Mouse (Mus musculus) MEL (cell line): ENCODE measurements at regions not wholly inside any gene's neighbourhood (a gene's known extent, or its start where the extent isn't known, plus 50 kb on each side); places are given as distances from the start of the nearest gene placed in this dataset.

Experiments
- DNase-seq: peaks from one replicate; pipeline ENCODE4 v3.0.0; 2011; ENCODE audit warnings: low read depth, low spot score
- H3K27ac ChIP-seq: 2 replicates; pipeline ENCODE4 v1.5.1; 2012; ENCODE audit warnings: low read depth, mild to moderate bottlenecking, control low read depth, low read length, moderate library complexity; ENCODE audit not compliant: control insufficient read depth
- H3K27me3 ChIP-seq, 2 experiments: fragments of 150-350 bp in 1 of 2; sonication (generic) in 1 of 2; 2 replicates each; pipeline ENCODE4 v1.6.1; 2012; ENCODE audit warnings: low read length in 2 of 2, mild to moderate bottlenecking in 2 of 2, improper control_type of control experiment in 1 of 2, moderate library complexity in 1 of 2; ENCODE audit not compliant: insufficient read depth in 2 of 2, control insufficient read depth in 1 of 2
- H3K36me3 ChIP-seq, 2 experiments: 2 replicates each; pipeline ENCODE4 v1.6.1; 2012 to 2014; ENCODE audit warnings: low read length in 2 of 2, improper control_type of control experiment in 1 of 2, inconsistent platforms in 1 of 2, mild to moderate bottlenecking in 1 of 2; ENCODE audit not compliant: insufficient read depth in 2 of 2, control insufficient read depth in 1 of 2
- H3K4me1 ChIP-seq, 2 experiments: fragments of 150-350 bp in 1 of 2; sonication (generic) in 1 of 2; 2 replicates each; pipeline ENCODE4 v1.6.1; 2012; ENCODE audit warnings: low read length in 2 of 2, improper control_type of control experiment in 1 of 2, mild to moderate bottlenecking in 1 of 2; ENCODE audit not compliant: insufficient read depth in 2 of 2, control insufficient read depth in 1 of 2
- H3K4me3 ChIP-seq, 2 experiments: fragments of 150-350 bp in 1 of 2; sonication (generic) in 1 of 2; 2 replicates each; pipeline ENCODE4 v1.5.1; 2012; ENCODE audit warnings: low read depth in 2 of 2, low read length in 2 of 2, mild to moderate bottlenecking in 2 of 2, moderate library complexity in 2 of 2, control low read depth in 1 of 2, improper control_type of control experiment in 1 of 2; ENCODE audit not compliant: control insufficient read depth in 1 of 2, insufficient read depth in 1 of 2
- H3K79me2 ChIP-seq: 2 replicates; pipeline ENCODE4 v1.6.1; 2012; ENCODE audit warnings: mild to moderate bottlenecking, low read length, moderate library complexity; ENCODE audit not compliant: control insufficient read depth, poor library complexity, insufficient read depth
- H3K9ac ChIP-seq: 2 replicates; pipeline ENCODE4 v1.6.1; 2012; ENCODE audit warnings: low read depth, mild to moderate bottlenecking, control low read depth, low read length, moderate library complexity; ENCODE audit not compliant: control insufficient read depth, poor library complexity, severe bottlenecking
- H3K9me3 ChIP-seq: fragments of 150-350 bp; sonication (generic); replicated peaks from 2 replicates; pipeline ENCODE4 v1.6.1; 2012; ENCODE audit warnings: mild to moderate bottlenecking, low read length, improper control_type of control experiment, moderate library complexity; ENCODE audit not compliant: insufficient read depth
- BHLHE40 ChIP-seq: IDR thresholded peaks from 2 replicates; pipeline ENCODE4 v1.6.1; 2012; ENCODE audit warnings: low read depth, mild to moderate bottlenecking, inconsistent platforms, low read length, improper control_type of control experiment, borderline replicate concordance
- CHD2 ChIP-seq: IDR thresholded peaks from 2 replicates; pipeline ENCODE4 v1.6.1; 2011; ENCODE audit warnings: low read length, improper control_type of control experiment
- CTCF ChIP-seq, 3 experiments: IDR thresholded peaks in 2 of 3; conservative IDR thresholded peaks in 1 of 3; 2 replicates each; pipeline ENCODE4 v1.5.1; 2011 to 2012; ENCODE audit warnings: low read length in 3 of 3, low read depth in 2 of 3, mild to moderate bottlenecking in 2 of 3, improper control_type of control experiment in 1 of 3, inconsistent platforms in 1 of 3, mixed read lengths in 1 of 3, moderate library complexity in 1 of 3; ENCODE audit not compliant: control insufficient read depth in 1 of 3, insufficient read depth in 1 of 3, poor library complexity in 1 of 3, severe bottlenecking in 1 of 3
- E2F4 ChIP-seq: IDR thresholded peaks from 2 replicates; pipeline ENCODE4 v1.6.1; 2011; ENCODE audit warnings: low read depth, low read length, improper control_type of control experiment, borderline replicate concordance
- ETS1 ChIP-seq: IDR thresholded peaks from 2 replicates; pipeline ENCODE4 v1.6.1; 2012; ENCODE audit warnings: low read depth, mild to moderate bottlenecking, inconsistent platforms, low read length, improper control_type of control experiment, moderate library complexity
- JUND ChIP-seq: IDR thresholded peaks from 2 replicates; pipeline ENCODE4 v1.6.1; 2011; ENCODE audit warnings: low read depth, mild to moderate bottlenecking, improper control_type of control experiment, low read length
- KAT2A ChIP-seq: conservative IDR thresholded peaks from 2 replicates; pipeline ENCODE4 v1.6.1; 2012; ENCODE audit warnings: low read depth, low read length, improper control_type of control experiment, inconsistent platforms
- MAFK ChIP-seq: IDR thresholded peaks from 2 replicates; pipeline ENCODE4 v1.6.1; 2011; ENCODE audit warnings: low read depth, mild to moderate bottlenecking, low read length, improper control_type of control experiment, borderline replicate concordance
- MAZ ChIP-seq: IDR thresholded peaks from 2 replicates; pipeline ENCODE4 v1.6.1; 2012; ENCODE audit warnings: low read depth, mild to moderate bottlenecking, inconsistent platforms, low read length, improper control_type of control experiment
- NRF1 ChIP-seq: IDR thresholded peaks from 2 replicates; pipeline ENCODE4 v1.6.1; 2014; ENCODE audit warnings: low read depth, mild to moderate bottlenecking, inconsistent platforms, low read length, improper control_type of control experiment, moderate library complexity; ENCODE audit not compliant: poor library complexity, insufficient read depth, severe bottlenecking
- POLR2AphosphoS2 ChIP-seq: IDR thresholded peaks from 2 replicates; pipeline ENCODE4 v1.6.1; 2011; ENCODE audit warnings: low read length, improper control_type of control experiment
- POLR2AphosphoS5 ChIP-seq: IDR thresholded peaks from 2 replicates; pipeline ENCODE4 v1.6.1; 2012; ENCODE audit warnings: low read depth, borderline replicate concordance, mild to moderate bottlenecking, inconsistent platforms, low read length, moderate library complexity, mixed read lengths
- TAL1 ChIP-seq: IDR thresholded peaks from 2 replicates; pipeline ENCODE4 v1.6.1; 2012; ENCODE audit warnings: mild to moderate bottlenecking, inconsistent platforms, low read length, moderate library complexity, mixed read lengths
- TCF12 ChIP-seq: IDR thresholded peaks from 2 replicates; pipeline ENCODE4 v1.6.1; 2014; ENCODE audit warnings: low read depth, mild to moderate bottlenecking, inconsistent platforms, low read length, improper control_type of control experiment, moderate library complexity
- UBTF ChIP-seq: IDR thresholded peaks from 2 replicates; pipeline ENCODE4 v1.6.1; 2012; ENCODE audit warnings: low read depth, mild to moderate bottlenecking, inconsistent platforms, low read length, improper control_type of control experiment, moderate library complexity, borderline replicate concordance; ENCODE audit not compliant: insufficient read depth
- USF2 ChIP-seq, 2 experiments: IDR thresholded peaks; 2 replicates each; pipeline ENCODE4 v1.6.1; 2011 to 2012; ENCODE audit warnings: improper control_type of control experiment in 2 of 2, low read length in 2 of 2, borderline replicate concordance in 1 of 2, inconsistent platforms in 1 of 2, low read depth in 1 of 2, mild to moderate bottlenecking in 1 of 2; ENCODE audit not compliant: insufficient read depth in 1 of 2
- ZC3H11A ChIP-seq: IDR thresholded peaks from 2 replicates; pipeline ENCODE4 v1.6.1; 2012; ENCODE audit warnings: low read depth, mild to moderate bottlenecking, inconsistent platforms, low read length, improper control_type of control experiment
- ZNF384 ChIP-seq: IDR thresholded peaks from 2 replicates; pipeline ENCODE4 v1.6.1; 2012; ENCODE audit warnings: low read depth, mild to moderate bottlenecking, inconsistent platforms, low read length, improper control_type of control experiment

DNA sequence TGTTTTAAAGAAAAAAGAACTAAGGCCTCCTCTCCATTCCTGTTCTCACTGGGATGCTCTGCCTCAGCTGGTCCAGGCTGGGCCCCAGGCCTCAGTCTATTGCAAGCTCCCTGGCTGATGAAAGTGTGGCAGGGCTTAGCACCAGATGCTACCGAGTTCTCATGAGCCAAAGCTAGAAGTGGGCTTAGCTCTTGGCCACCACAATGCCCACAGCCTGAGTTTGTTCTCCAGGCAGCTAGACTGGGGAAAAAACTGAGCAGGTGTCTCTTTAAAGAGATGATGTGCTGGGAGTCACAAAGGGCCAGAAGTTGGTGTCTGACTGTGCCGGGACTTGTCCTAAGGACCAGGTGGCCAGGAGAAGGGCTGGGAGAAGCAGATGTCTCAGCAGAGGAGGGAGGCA, 101.9 kb upstream of the Lhx1 start:
- Histone ChIP-seq H3K4me3 (no peak overlapping the region), H3K79me2 (no peaks in the 10 kb centered on the region), H3K27ac (no peak overlapping the region), H3K27me3 (peaks cover 8 to 15% of the 10 kb centered on the region in 2 experiments), H3K9ac (no peak overlapping the region), H3K36me3 (no peaks in the 10 kb centered on the region), H3K9me3 (no peaks in the 10 kb centered on the region), H3K4me1 (no peaks in the 10 kb centered on the region)
- no peak for DNase-seq
- TF ChIP-seq USF2 (IDR thresholded peaks at IDR 0.05; ENCODE audit: borderline replicate concordance in 1 of 2, insufficient read depth in 1 of 2, low read depth in 1 of 2, low read length in 2 of 2) (no peak), BHLHE40 (no peak)

DNA sequence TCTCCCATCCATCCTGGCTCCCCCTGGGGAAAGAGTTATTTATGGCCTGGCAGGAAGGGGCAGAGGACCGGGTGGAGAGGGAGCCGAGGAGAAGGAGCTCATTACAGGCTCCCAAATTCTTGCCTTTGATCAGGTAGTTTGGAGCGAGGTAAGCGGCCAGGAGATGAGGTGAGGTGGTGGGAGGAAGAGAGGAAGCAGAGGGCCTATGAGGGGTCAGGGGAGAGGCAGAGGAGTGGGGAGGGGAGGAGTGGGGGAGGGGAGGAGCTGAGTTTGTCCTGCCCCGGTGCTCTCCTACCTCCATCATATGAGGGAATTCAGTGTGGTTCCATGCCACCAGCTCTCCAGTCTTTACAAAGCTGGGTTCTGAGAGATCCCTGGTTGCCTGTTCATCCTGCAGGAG, 98.8 kb upstream of the Lhx1 start:
- no peak for DNase-seq
- Histone ChIP-seq H3K36me3 (no peaks in the 10 kb centered on the region), H3K27me3 (peaks cover 0 to 2% of the 10 kb centered on the region in 2 experiments; a peak in 2 of 4 replicates), H3K4me3 (no peak overlapping the region), H3K4me1 (no peaks in the 10 kb centered on the region), H3K9me3 (no peaks in the 10 kb centered on the region), H3K79me2 (no peaks in the 10 kb centered on the region), H3K27ac (no peak overlapping the region), H3K9ac (no peak overlapping the region)
- TF ChIP-seq TCF12, result no peak
- no peak for TF ChIP-seq TAL1
- no peak for TF ChIP-seq POLR2AphosphoS2
- TF ChIP-seq NRF1, result no peak
- no peak for TF ChIP-seq ZC3H11A
- no peak for TF ChIP-seq BHLHE40
- TF ChIP-seq E2F4, result no peak
- TF ChIP-seq KAT2A, result no peak

DNA sequence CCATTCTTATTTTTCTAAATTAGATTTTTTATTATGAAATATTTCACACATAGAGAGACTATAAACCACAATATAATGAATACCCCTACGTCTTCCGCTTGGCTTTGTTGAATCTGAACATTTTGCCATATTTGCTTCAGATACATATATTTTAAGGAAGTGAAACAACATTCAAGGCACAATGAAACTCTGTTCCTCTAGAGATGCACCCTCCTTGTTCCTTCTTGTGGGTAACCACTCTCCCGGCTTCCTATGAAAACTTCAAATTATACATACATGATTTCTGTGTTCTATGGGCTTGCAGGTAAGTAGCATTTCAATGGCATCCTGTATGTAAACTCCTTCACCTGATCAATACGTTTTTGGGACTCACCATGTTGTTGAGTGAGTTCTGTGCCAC, 94.4 kb upstream of the Lhx1 start:
- H3K9me3 ChIP-seq, result no peaks in the 10 kb centered on the region
- TF ChIP-seq CHD2 (no peak), TAL1 (no peak), MAFK (no peak), JUND (no peak), ZNF384 (no peak), UBTF (no peak), USF2 (IDR thresholded peaks at IDR 0.05; ENCODE audit: borderline replicate concordance in 1 of 2, insufficient read depth in 1 of 2, low read depth in 1 of 2, low read length in 2 of 2) (no peak), MAZ (no peak), ETS1 (no peak), CTCF (IDR thresholded peaks at IDR 0.05 in 2 of 3, conservative IDR thresholded peaks at IDR 0.05 in 1 of 3; ENCODE audit: control insufficient read depth in 1 of 3, insufficient read depth in 1 of 3, low read depth in 2 of 3, low read length in 3 of 3, poor library complexity in 1 of 3, severe bottlenecking in 1 of 3) (no peak), POLR2AphosphoS5 (no peak)
- H3K36me3 ChIP-seq, result no peaks in the 10 kb centered on the region
- no peak overlapping the region for H3K9ac ChIP-seq
- DNase-seq, result no peak
- H3K27me3 ChIP-seq, result no peaks in the 10 kb centered on the region
- H3K27ac ChIP-seq, result no peak overlapping the region
- H3K4me3 ChIP-seq, result no peak overlapping the region
- no peaks in the 10 kb centered on the region for H3K79me2 ChIP-seq
- H3K4me1 ChIP-seq, result no peaks in the 10 kb centered on the region
